Mouse (Mus musculus): Measurements from ENCODE around the gene Brix1. TPM values are rescaled to one million over a fixed set of nuclear protein-coding genes. Genes with fewer than 3 reads are reported as not detected.
"Not testable (repeated sequence)": the region's sequence is repeated elsewhere in the genome, so short reads cannot be mapped to it uniquely, and the experiment has no call there.

Gene Brix1
- 43.6 and 49.7 TPM in 2 replicates for polyA plus RNA-seq (2015; fragmentation: Nextera tagmentation; extraction: Ambion mirVana)

GRCm38 (mm10) chr15:10485484-10486364 lies at the start of gene Brix1, which contains the start of gene Rad1:
TSS of gene Brix1 (minus strand) at chr15:10485947.
TSS of gene Rad1 (plus strand) at chr15:10486018.
- Histone ChIP-seq H3K9ac (peak within 1 kb of the TSS; percentile 67), H3K36me3 (replicated peaks) (0 out of 2 replicates have a peak, but pooled peaks cover 4% of the 10 kb centered on the region), H3K4me3 (peak within 1 kb of the TSS; percentile 62), H3K4me1 (peaks cover 20% of the 10 kb centered on the region), H3K27me3 (replicated peaks) (no peaks in the 10 kb centered on the region), H3K4me2 (peak within 1 kb of the TSS; percentile 62), H3K9me3 (no peaks in the 10 kb centered on the region), H3K27ac (peak within 1 kb of the TSS; percentile 79)
- peak; percentile 100 for ATAC-seq (replicated peaks)
- WGBS, result under 1% methylated on average over 58 of the region's 58 CpGs

GRCm38 (mm10) chr15:10534591-10534990 lies 48.8 kb upstream of the Brix1 start:
- WGBS, result 89% methylated on average over 5 of the region's 5 CpGs
- H3K9me3 ChIP-seq, result no peaks in the 10 kb centered on the region
- no peaks in the 10 kb centered on the region for H3K4me1 ChIP-seq
- H3K4me3 ChIP-seq, result no peak overlapping the region
- no peak overlapping the region for H3K9ac ChIP-seq
- H3K36me3 ChIP-seq (replicated peaks), result no peaks in the 10 kb centered on the region
- ATAC-seq (replicated peaks), result no peak
- no peak overlapping the region for H3K27ac ChIP-seq
- no peaks in the 10 kb centered on the region for H3K27me3 ChIP-seq (replicated peaks)
- no peak overlapping the region for H3K4me2 ChIP-seq

DNA sequence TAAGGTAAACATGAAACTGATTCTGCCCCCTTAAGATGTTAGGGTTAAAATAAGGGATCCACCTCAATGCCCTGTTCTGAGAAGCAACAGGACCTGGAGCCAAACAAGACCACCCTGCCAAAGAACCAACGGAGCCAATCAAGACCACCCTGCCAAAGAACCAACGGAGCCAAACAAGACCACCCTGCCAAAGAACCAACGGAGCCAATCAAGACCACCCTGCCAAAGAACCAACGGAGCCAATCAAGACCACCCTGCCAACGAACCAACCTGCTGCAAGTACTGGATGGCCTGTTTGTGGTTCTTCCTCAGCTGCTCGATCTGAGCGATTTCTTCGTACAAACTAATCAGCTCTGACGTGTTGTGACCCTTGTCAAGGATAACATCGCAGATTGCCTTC lies 47.6 kb upstream of the Brix1 start:
- H3K27me3 ChIP-seq (replicated peaks); H3K27ac ChIP-seq; H3K9ac ChIP-seq; H3K4me2 ChIP-seq; H3K4me1 ChIP-seq; H3K4me3 ChIP-seq; ATAC-seq (replicated peaks); H3K36me3 ChIP-seq (replicated peaks); H3K9me3 ChIP-seq: not testable (repeated sequence)
- WGBS, result 92% methylated on average over 10 of the region's 10 CpGs

DNA sequence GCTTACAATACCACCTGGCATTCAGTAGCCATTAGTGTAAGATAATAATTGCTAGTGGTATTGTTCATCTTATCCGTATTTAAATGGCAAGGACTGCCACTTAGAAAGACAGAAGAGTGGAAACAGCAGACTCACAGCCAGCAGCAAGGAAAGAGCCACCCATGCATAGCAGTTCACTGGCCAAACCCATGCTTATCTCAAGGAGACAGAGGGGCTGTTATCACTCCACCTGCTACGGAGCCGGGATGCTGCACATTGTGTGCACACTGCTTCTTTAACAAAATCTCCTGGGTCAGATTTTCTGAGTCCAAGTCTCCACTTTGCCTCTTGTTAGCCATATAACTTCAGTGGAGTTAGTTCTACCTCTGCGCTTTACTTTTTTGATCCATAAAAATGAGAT lies 45.6 kb upstream of the Brix1 start:
- no peak overlapping the region for H3K9ac ChIP-seq
- H3K36me3 ChIP-seq (replicated peaks), result no peaks in the 10 kb centered on the region
- H3K9me3 ChIP-seq, result no peaks in the 10 kb centered on the region
- WGBS, result 84% methylated on average over 4 of the region's 4 CpGs
- no peaks in the 10 kb centered on the region for H3K27me3 ChIP-seq (replicated peaks)
- H3K4me2 ChIP-seq, result no peak overlapping the region
- no peak overlapping the region for H3K27ac ChIP-seq
- H3K4me3 ChIP-seq, result no peak overlapping the region
- ATAC-seq (replicated peaks), result no peak
- H3K4me1 ChIP-seq, result no peaks in the 10 kb centered on the region

DNA sequence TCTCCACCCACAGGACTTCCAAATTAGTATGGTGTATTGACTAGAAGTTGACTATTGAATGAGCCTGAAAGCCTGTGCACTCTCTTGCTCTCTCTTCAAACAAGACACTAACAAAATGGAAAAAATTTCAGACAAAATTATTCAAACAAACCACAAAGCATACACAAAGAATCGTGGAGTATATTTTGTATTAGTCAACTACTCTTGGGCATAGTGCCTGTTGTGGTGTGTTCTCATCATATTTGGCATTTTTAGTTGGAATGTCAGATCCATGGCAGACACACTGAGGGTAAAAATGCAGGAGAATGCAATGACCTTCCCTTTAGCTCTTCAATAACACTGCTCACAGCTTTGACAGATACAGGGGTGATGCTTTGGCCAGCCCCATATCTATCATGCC lies 40.1 kb upstream of the Brix1 start:
- Histone ChIP-seq H3K36me3 (replicated peaks) (no peaks in the 10 kb centered on the region), H3K27me3 (replicated peaks) (no peaks in the 10 kb centered on the region), H3K9me3 (no peaks in the 10 kb centered on the region), H3K4me1 (no peaks in the 10 kb centered on the region), H3K4me2 (no peak overlapping the region), H3K27ac (no peak overlapping the region), H3K4me3 (no peak overlapping the region), H3K9ac (no peak overlapping the region)
- no peak for ATAC-seq (replicated peaks)
- WGBS, result 90% methylated on average over 1 of the region's 1 CpGs

DNA sequence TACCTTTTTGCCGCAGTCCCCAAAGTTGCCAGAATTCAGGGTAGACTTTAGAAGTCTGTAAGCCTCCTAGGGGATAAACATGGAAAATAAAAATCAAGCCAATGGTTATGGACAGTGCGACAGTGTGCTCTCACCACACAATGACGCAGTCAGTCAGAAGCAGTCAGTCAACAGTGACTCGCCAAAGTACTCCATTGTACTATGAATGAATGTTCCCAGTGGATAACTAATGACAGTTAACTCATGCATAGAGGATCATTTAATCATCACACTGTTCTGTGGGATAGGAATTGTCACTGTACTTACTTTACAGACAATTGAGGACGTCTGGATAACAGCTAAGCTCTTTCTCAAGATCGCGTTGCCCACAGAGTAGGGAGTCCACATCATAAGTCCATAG lies 29.4 kb upstream of the Brix1 start:
- no peak for ATAC-seq (replicated peaks)
- WGBS, result 80% methylated on average over 7 of the region's 7 CpGs
- Histone ChIP-seq H3K4me1 (no peaks in the 10 kb centered on the region), H3K27me3 (replicated peaks) (no peaks in the 10 kb centered on the region), H3K27ac (no peak overlapping the region), H3K9ac (no peak overlapping the region), H3K36me3 (replicated peaks) (no peaks in the 10 kb centered on the region), H3K4me3 (no peak overlapping the region), H3K4me2 (no peak overlapping the region), H3K9me3 (no peaks in the 10 kb centered on the region)

DNA sequence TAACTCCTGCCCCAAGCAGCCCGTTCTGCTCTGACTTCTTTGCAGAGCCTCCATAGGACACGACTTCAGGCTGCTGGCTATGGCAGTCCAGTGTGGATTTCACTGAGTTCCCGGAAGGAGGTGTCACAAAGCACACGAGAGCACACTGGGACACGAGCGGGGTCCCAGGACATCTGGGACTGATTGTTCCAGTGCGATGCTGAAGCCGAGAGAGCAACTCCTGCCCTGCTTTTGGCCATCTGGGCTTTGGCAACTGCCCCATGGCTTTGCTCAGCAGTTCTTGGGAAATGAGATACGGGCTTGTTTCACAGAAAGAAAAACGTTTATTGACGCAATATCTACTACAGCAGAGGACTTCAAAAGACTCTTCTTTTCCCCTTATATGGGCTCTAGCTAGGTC lies 20.4 kb upstream of the Brix1 start:
- no peaks in the 10 kb centered on the region for H3K36me3 ChIP-seq (replicated peaks)
- WGBS, result 81% methylated on average over 11 of the region's 11 CpGs
- H3K4me3 ChIP-seq, result no peak overlapping the region
- no peaks in the 10 kb centered on the region for H3K27me3 ChIP-seq (replicated peaks)
- H3K9me3 ChIP-seq, result no peaks in the 10 kb centered on the region
- no peak overlapping the region for H3K9ac ChIP-seq
- no peak overlapping the region for H3K27ac ChIP-seq
- H3K4me2 ChIP-seq, result no peak overlapping the region
- no peak for ATAC-seq (replicated peaks)
- H3K4me1 ChIP-seq, result no peaks in the 10 kb centered on the region

GRCm38 (mm10) chr15:10500838-10501719 lies 15.3 kb upstream of the Brix1 start:
- Histone ChIP-seq H3K9ac (no peak overlapping the region), H3K27me3 (replicated peaks) (no peaks in the 10 kb centered on the region), H3K4me2 (no peak overlapping the region), H3K27ac (no peak overlapping the region), H3K4me1 (no peaks in the 10 kb centered on the region), H3K4me3 (no peak overlapping the region), H3K36me3 (replicated peaks) (no peaks in the 10 kb centered on the region), H3K9me3 (no peaks in the 10 kb centered on the region)
- WGBS, result 61% methylated on average over 11 of the region's 11 CpGs
- ATAC-seq (replicated peaks), result peak; percentile 98

DNA sequence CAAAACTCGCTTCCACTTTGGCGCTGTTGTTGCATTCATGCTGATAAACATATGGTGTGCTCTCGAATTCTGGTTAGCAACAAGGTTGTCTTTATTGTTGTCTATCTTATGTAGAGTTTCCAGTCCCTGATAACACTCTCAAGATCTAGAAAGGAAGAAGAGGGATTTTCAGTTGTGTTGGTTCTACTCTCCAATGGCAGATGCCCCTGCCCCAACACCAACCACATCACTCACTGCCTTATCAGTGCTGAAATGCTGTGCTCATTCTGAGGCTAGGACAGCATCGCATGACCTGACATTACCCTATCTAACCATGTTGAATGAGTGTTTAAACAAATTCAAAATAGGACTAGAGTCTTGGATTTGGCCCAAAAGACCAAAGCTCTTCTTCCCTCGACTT lies 14.3 kb upstream of the Brix1 start:
- Histone ChIP-seq H3K36me3 (replicated peaks) (no peaks in the 10 kb centered on the region), H3K4me1 (no peaks in the 10 kb centered on the region), H3K4me2 (no peak overlapping the region), H3K27ac (no peak overlapping the region), H3K9me3 (no peaks in the 10 kb centered on the region), H3K4me3 (no peak overlapping the region), H3K9ac (no peak overlapping the region), H3K27me3 (replicated peaks) (no peaks in the 10 kb centered on the region)
- no peak for ATAC-seq (replicated peaks)
- WGBS, result 86% methylated on average over 5 of the region's 5 CpGs

- H3K27me3 ChIP-seq (replicated peaks), result no peaks in the 10 kb centered on the region
Measured at GRCm38 (mm10) chr15:10499593-10499992, 13.8 kb upstream of the Brix1 start.

GRCm38 (mm10) chr15:10496696-10497095 lies 10.9 kb upstream of the Brix1 start:
- not testable (repeated sequence) for H3K27me3 ChIP-seq (replicated peaks); H3K36me3 ChIP-seq (replicated peaks); H3K9me3 ChIP-seq; H3K4me1 ChIP-seq; H3K27ac ChIP-seq; ATAC-seq (replicated peaks); H3K4me2 ChIP-seq; H3K9ac ChIP-seq; H3K4me3 ChIP-seq
- WGBS, result 100% methylated on average over 1 of the region's 1 CpGs

More at GRCm38 (mm10) chr15:10499593-10499992, 13.8 kb upstream of the Brix1 start:
- ATAC-seq (replicated peaks), result no peak
- Histone ChIP-seq H3K27ac (no peak overlapping the region), H3K4me2 (no peak overlapping the region), H3K4me1 (no peaks in the 10 kb centered on the region), H3K36me3 (replicated peaks) (no peaks in the 10 kb centered on the region), H3K9me3 (no peaks in the 10 kb centered on the region), H3K9ac (no peak overlapping the region), H3K4me3 (no peak overlapping the region)
- 80% methylated on average over 5 of the region's 5 CpGs for WGBS

GRCm38 (mm10) chr15:10495944-10496343 lies 10.2 kb upstream of the Brix1 start:
- Histone ChIP-seq H3K9me3 (no peaks in the 10 kb centered on the region), H3K27ac (no peak overlapping the region), H3K4me1 (no peaks in the 10 kb centered on the region), H3K27me3 (replicated peaks) (no peaks in the 10 kb centered on the region), H3K4me2 (no peak overlapping the region), H3K36me3 (replicated peaks) (no peaks in the 10 kb centered on the region), H3K9ac (no peak overlapping the region), H3K4me3 (no peak overlapping the region)
- 96% methylated on average over 11 of the region's 11 CpGs for WGBS
- no peak for ATAC-seq (replicated peaks)
